Mouse (Mus musculus) midbrain, postnatal 0 days (tissue): ENCODE measurements around the gene Hmgcr. TPM values are rescaled to one million over a fixed set of nuclear protein-coding genes. Genes with fewer than 3 reads are reported as not detected.
"Not testable (repeated sequence)": the region's sequence is repeated elsewhere in the genome, so short reads cannot be mapped to it uniquely, and the experiment has no call there.

Source experiments
- ATAC-seq: fragments of 200-750 bp; cut with Nextera tagmentation; 2 replicates; pipeline ENCODE4 v1.8.0; 2017; ENCODE audit warnings: moderate number of reproducible peaks, mild to moderate bottlenecking, moderate TSS enrichment, moderate library complexity; ENCODE audit not compliant: low FRiP score
- DNase-seq: peaks from one replicate; pipeline ENCODE4 v3.0.0-alpha.2; 2015; ENCODE audit warnings: low spot score
- H3K27ac ChIP-seq: fragments of 300-500 bp; sonication (generic); 2 replicates; pipeline ENCODE4 v1.5.1; 2014; ENCODE audit warnings: low read depth, mild to moderate bottlenecking, low read length, mixed read lengths
- H3K27me3 ChIP-seq: fragments of 300-500 bp; sonication (generic); 2 replicates; pipeline ENCODE4 v1.6.1; 2014; ENCODE audit warnings: low read length, control low read depth, mixed read lengths; ENCODE audit not compliant: insufficient read depth
- H3K36me3 ChIP-seq: fragments of 300-500 bp; sonication (generic); 2 replicates; pipeline ENCODE4 v1.6.1; 2014; ENCODE audit warnings: low read length, control low read depth, mixed read lengths; ENCODE audit not compliant: insufficient read depth
- H3K4me1 ChIP-seq: fragments of 300-500 bp; sonication (generic); 2 replicates; pipeline ENCODE4 v1.6.1; 2014; ENCODE audit warnings: mild to moderate bottlenecking, control low read depth, antibody characterized with exemption, low read length, mixed read lengths; ENCODE audit not compliant: insufficient read depth
- H3K4me2 ChIP-seq: fragments of 300-500 bp; sonication (generic); 2 replicates; pipeline ENCODE4 v1.6.1; 2014; ENCODE audit warnings: low read depth, mild to moderate bottlenecking, low read length, mixed read lengths; ENCODE audit not compliant: poor library complexity, severe bottlenecking
- H3K4me3 ChIP-seq: fragments of 300-500 bp; sonication (generic); 2 replicates; pipeline ENCODE4 v1.5.1; 2014; ENCODE audit warnings: low read depth, mild to moderate bottlenecking, low read length, moderate library complexity
- H3K9ac ChIP-seq: fragments of 300-500 bp; sonication (generic); replicated peaks from 2 replicates; pipeline ENCODE4 v1.6.1; 2014; ENCODE audit warnings: mild to moderate bottlenecking, low read length, moderate library complexity, mixed read lengths; ENCODE audit not compliant: poor library complexity, severe bottlenecking
- H3K9me3 ChIP-seq: fragments of 300-500 bp; sonication (generic); 2 replicates; pipeline ENCODE4 v1.6.1; 2016; ENCODE audit warnings: low read length, control low read depth
- CTCF ChIP-seq: IDR thresholded peaks from 2 replicates; pipeline ENCODE4 v1.5.1; 2016; ENCODE audit warnings: antibody characterized with exemption, mild to moderate bottlenecking
- WGBS: fragments of 180-500 bp; shearing (Covaris S2); extraction: QIAGEN DNeasy Blood & Tissue Kit; methylation state at CpG from one replicate; pipeline ENCODE4 v1.1.7; 2014; 5-methylcytosine and 5-hydroxymethylcytosine counted together
- polyA plus RNA-seq: library from polyadenylated mRNA; unstranded; fragments of >200 nt; fragmentation: Nextera tagmentation; extraction: Ambion mirVana; gene quantifications from 2 replicates; pipeline ENCODE4 v1.2.1, GENCODE M21; 2015
- total RNA-seq: library from RNA; depleted of rRNA; stranded (reverse); fragments of >200 nt; gene quantifications from 2 replicates; pipeline ENCODE4 v1.2.3, GENCODE M21; 2014

Gene Hmgcr
- total and polyA plus RNA-seq, 2 experiments from 2014 or later, result 152 to 201 TPM

DNA sequence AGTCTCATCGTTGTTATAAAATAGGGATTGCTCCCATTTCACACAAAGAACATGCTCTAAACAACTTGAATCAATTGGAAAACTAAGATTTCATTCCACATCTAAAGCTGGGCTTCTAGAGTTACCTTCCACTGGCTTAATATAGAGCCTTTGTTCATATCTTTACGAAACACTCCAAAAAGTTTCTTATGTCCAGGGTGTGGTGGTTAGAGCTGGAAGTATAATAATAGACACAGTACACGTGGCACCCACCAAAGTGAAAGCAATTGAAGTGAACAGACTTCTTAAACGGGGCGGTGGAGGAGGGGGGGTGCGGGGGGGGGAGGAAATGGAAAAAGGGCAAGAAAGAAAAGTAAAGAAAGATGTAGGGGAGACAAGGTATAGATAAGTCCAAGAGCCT, 1.5 kb upstream of the Hmgcr start:
- Histone ChIP-seq H3K4me1 (peaks cover 5% of the 10 kb centered on the region; the same call in 1 of the 2 replicates), H3K27ac (no peak overlapping the region), H3K27me3 (no peaks in the 10 kb centered on the region), H3K4me2 (no peak overlapping the region), H3K36me3 (no peaks in the 10 kb centered on the region), H3K4me3 (no peak overlapping the region), H3K9me3 (no peaks in the 10 kb centered on the region), H3K9ac (no peak overlapping the region)
- 86% methylated on average over 6 of the region's 6 CpGs for WGBS
- DNase-seq, result no peak
- ATAC-seq, result no peak
- TF ChIP-seq CTCF, result no peak

DNA sequence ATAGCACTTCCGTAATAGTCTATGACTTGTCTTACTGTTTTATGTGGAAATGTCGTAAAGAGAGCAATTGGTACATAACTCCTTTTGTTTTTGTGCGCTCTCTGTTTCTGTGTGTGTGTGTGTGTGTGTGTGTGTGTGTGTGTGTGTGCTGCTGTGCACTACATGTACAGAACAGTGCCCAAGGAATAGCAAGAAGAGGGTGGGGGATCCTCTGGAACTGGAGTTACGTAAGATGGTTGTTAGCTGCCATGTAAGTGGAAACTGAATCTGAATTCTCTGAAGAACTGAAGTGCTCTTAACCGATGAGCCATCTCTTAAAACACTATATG, 1.1 kb upstream of the Hmgcr start:
- 89% methylated on average over 5 of the region's 5 CpGs for WGBS

DNA sequence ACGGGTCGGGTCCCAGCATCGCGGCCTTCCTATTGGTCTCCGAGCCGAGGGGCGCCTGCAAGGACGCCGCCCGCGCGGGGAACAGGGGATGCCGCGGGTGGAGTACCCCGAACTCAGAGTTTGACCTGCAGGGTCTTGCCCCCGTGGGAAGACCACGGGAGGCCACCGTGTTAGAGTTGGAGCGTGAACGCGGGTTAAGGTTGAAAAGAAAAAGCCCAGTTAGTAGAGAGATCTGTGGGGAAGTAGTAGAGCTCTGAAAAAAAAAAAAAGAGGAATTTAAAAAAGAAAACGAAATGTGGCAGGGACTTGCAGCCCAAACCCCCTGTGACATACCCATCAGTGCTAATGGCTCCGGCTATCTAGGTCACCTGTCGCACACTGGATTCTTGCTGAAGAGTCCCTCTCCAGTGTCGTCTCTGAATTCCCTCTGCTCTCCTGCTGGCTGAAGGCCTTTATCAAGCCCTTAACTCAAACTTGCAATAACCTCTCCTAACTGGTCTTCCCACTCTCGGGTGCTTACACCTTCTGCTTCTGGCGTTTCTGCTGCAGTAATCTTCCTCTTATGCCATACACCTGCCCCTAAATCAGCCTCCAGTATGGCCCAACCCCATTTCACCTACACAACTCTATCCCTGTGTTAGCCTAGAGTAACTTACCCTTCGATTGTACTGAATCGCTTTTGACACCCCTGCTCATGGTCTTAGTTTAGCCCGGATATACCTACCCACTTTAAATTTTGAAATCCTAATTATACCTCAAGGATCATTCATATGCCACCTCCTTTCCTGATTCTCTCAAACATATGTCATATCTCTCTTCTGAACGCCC, 556 bp upstream of the Hmgcr start:
- peak; percentile 48 for TF ChIP-seq CTCF
- WGBS, result 12% methylated on average over 31 of the region's 31 CpGs
- ATAC-seq (no peak; the same call in 1 of the 2 replicates), DNase-seq (peak; percentile 37)
- peak overlapping the region; percentile 80 for H3K4me2 ChIP-seq
- peak overlapping the region; percentile 99 for H3K4me3 ChIP-seq
- H3K9me3 ChIP-seq, result no peaks in the 10 kb centered on the region
- H3K27ac ChIP-seq, result peak overlapping the region; percentile 96
- peaks cover 11% of the 10 kb centered on the region; the same call in 1 of the 2 replicates for H3K4me1 ChIP-seq
- H3K9ac ChIP-seq, result peak overlapping the region; percentile 44; the same call in 1 of the 2 replicates
- no peaks in the 10 kb centered on the region for H3K27me3 ChIP-seq
- H3K36me3 ChIP-seq, result no peaks in the 10 kb centered on the region

More for the DNA sequence above, 1.1 kb upstream of the Hmgcr start:
- H3K4me1 ChIP-seq, result peaks cover 9% of the 10 kb centered on the region; the same call in 1 of the 2 replicates
- no peak overlapping the region for H3K9ac ChIP-seq
- H3K36me3 ChIP-seq, result no peaks in the 10 kb centered on the region
- H3K9me3 ChIP-seq, result no peaks in the 10 kb centered on the region
- ATAC-seq, result no peak
- peak overlapping the region; percentile 96 for H3K27ac ChIP-seq
- no peak for TF ChIP-seq CTCF
- H3K4me3 ChIP-seq, result no peak overlapping the region
- no peak overlapping the region for H3K4me2 ChIP-seq
- no peak for DNase-seq
- no peaks in the 10 kb centered on the region for H3K27me3 ChIP-seq

DNA sequence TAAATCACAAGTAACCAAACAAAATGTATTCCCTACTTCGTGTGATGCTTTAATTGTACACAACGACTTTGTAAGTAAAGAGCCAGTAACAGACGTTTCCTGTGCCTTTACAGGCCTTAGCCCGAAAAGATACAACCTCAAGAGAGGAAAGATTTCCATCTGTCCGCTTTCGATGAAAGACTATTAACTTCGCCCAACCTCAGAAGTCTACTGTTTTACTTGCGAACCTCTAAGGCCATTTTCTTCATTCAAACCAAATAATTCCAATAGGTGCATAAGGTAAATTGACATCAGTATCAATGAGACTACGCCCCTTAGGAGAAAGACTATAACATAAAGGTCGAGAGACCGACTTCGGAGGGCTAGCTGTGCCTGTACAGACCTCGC, 724 bp downstream of the Hmgcr start:
- Histone ChIP-seq H3K4me3 (peak overlapping the region; percentile 99), H3K27me3 (no peaks in the 10 kb centered on the region), H3K9ac (peak overlapping the region; percentile 96), H3K4me1 (peaks cover 11% of the 10 kb centered on the region; the same call in 1 of the 2 replicates), H3K4me2 (peak overlapping the region; percentile 80), H3K9me3 (no peaks in the 10 kb centered on the region), H3K27ac (peak overlapping the region; percentile 96), H3K36me3 (peaks cover 10% of the 10 kb centered on the region)
- WGBS, result 2% methylated on average over 13 of the region's 13 CpGs
- ATAC-seq (no peak), DNase-seq (no peak)
- TF ChIP-seq CTCF, result no peak

DNA sequence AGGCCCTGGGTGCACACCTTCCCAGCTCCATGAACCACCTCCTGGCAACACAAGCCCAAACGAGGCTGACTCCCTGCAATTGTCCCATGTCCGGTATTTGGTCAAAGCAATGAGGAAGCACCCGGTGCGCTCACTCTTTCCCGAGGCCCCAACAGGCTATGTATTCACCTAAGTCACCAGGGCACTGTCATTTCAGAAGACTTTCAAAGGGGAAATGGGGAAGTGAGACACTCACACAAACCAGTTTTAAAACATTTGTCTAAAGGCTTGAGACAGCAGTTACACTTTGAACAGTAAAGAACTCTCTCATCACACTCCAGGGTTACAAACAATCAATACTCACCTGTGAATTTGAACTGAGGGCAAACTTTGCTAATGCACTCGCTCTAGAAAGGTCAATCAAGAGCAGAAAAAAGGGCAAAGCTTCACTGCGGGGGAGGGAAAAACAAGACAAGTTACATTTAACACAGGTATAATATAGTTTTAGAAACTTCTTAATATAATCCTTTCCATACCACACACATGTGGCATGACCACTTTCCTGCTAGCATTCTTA, 6.2 kb downstream of the Hmgcr start:
- H3K27me3 ChIP-seq, result no peaks in the 10 kb centered on the region
- peaks cover 11% of the 10 kb centered on the region; the same call in 1 of the 2 replicates for H3K4me1 ChIP-seq
- H3K4me3 ChIP-seq, result no peak overlapping the region
- DNase-seq, result no peak
- WGBS, result 94% methylated on average over 7 of the region's 7 CpGs
- TF ChIP-seq CTCF, result no peak
- no peak overlapping the region for H3K27ac ChIP-seq
- H3K36me3 ChIP-seq, result peaks cover 45% of the 10 kb centered on the region
- no peak for ATAC-seq
- H3K4me2 ChIP-seq, result no peak overlapping the region
- H3K9ac ChIP-seq, result no peak overlapping the region
- no peaks in the 10 kb centered on the region for H3K9me3 ChIP-seq

DNA sequence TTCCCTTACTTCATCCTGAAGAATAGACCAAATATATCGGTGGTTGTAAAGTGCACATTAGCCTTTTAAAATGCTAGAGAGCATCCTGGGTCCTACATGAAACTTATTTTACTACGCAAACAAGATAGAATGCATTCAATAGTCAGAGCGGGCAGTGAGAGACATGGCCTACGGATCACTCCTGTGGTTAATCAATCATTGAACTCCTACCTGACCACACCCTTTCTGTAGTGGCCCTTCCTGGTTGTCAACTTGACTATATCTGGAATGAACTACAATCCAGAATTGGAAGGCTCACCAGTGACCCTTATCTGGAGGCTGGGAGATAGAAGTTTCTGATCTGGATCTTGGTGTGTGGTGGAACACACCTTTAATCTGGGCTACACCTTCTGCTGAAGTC, 7.6 kb downstream of the Hmgcr start:
- not testable (repeated sequence) for DNase-seq, H3K4me2 ChIP-seq, H3K27me3 ChIP-seq, H3K27ac ChIP-seq, H3K9ac ChIP-seq, ATAC-seq, H3K4me3 ChIP-seq, H3K9me3 ChIP-seq
- peaks cover 59% of the 10 kb centered on the region for H3K36me3 ChIP-seq
- 96% methylated on average over 4 of the region's 4 CpGs for WGBS
- H3K4me1 ChIP-seq, result peaks cover 11% of the 10 kb centered on the region; the same call in 1 of the 2 replicates
